Mouse (Mus musculus) liver, postnatal 0 days (tissue): ENCODE data around the gene Hnrnpdl. TPM values are rescaled to one million over a fixed set of nuclear protein-coding genes. Genes with fewer than 3 reads are reported as not detected.
A peak's percentile ranks its signal among the peaks of the same experiment; 100 is the strongest.

Experiments
- ATAC-seq: fragments of 200-750 bp; cut with Nextera tagmentation; 2 replicates; pipeline ENCODE4 v1.8.0; 2017; ENCODE audit warnings: mild to moderate bottlenecking, moderate library complexity
- DNase-seq: peaks from one replicate; pipeline ENCODE4 v3.0.0-alpha.2; 2016
- H3K27ac ChIP-seq: fragments of 300-500 bp; sonication (generic); 2 replicates; pipeline ENCODE4 v1.5.1; 2014; ENCODE audit warnings: antibody characterized with exemption, moderate library complexity, mild to moderate bottlenecking, low read depth
- H3K27me3 ChIP-seq: fragments of 300-500 bp; sonication (generic); 2 replicates; pipeline ENCODE4 v1.6.1; 2014; ENCODE audit warnings: low read length, control low read depth, mixed read lengths; ENCODE audit not compliant: insufficient read depth
- H3K36me3 ChIP-seq: fragments of 300-500 bp; sonication (generic); replicated peaks from 2 replicates; pipeline ENCODE4 v1.6.1; 2014; ENCODE audit warnings: mild to moderate bottlenecking, control low read depth, low read length, moderate library complexity, mixed read lengths; ENCODE audit not compliant: insufficient read depth
- H3K4me1 ChIP-seq: fragments of 300-500 bp; sonication (generic); 2 replicates; pipeline ENCODE4 v1.6.1; 2014; ENCODE audit warnings: antibody characterized with exemption, mild to moderate bottlenecking, control low read depth; ENCODE audit not compliant: insufficient read depth
- H3K4me2 ChIP-seq: fragments of 300-500 bp; sonication (generic); 2 replicates; pipeline ENCODE4 v1.6.1; 2014; ENCODE audit warnings: low read depth, mild to moderate bottlenecking, low read length, moderate library complexity, mixed read lengths
- H3K4me3 ChIP-seq: fragments of 300-500 bp; sonication (generic); 2 replicates; pipeline ENCODE4 v1.5.1; 2014; ENCODE audit warnings: low read depth, low read length
- H3K9ac ChIP-seq: fragments of 300-500 bp; sonication (generic); replicated peaks from 2 replicates; pipeline ENCODE4 v1.6.1; 2014; ENCODE audit warnings: mild to moderate bottlenecking, moderate library complexity
- H3K9me3 ChIP-seq: fragments of 300-500 bp; sonication (generic); 2 replicates; pipeline ENCODE4 v1.6.1; 2016; ENCODE audit warnings: mild to moderate bottlenecking, control low read depth, low read length, mixed read lengths
- CTCF ChIP-seq: sonication (generic); IDR thresholded peaks from 2 replicates; pipeline ENCODE4 v1.5.1; 2016; ENCODE audit warnings: antibody characterized with exemption, low read depth
- EP300 ChIP-seq: IDR thresholded peaks from 2 replicates; pipeline ENCODE4 v1.6.1; 2016; ENCODE audit warnings: antibody characterized with exemption, low read depth, mild to moderate bottlenecking
- WGBS: fragments of 180-500 bp; shearing (Covaris S2); extraction: QIAGEN DNeasy Blood & Tissue Kit; methylation state at CpG from one replicate; pipeline ENCODE4 v1.1.7; 2014; ENCODE audit not compliant: insufficient replicate concordance; 5-methylcytosine and 5-hydroxymethylcytosine counted together
- polyA plus RNA-seq: library from polyadenylated mRNA; unstranded; fragments of >200 nt; fragmentation: Nextera tagmentation; extraction: Ambion mirVana; gene quantifications from 2 replicates; pipeline ENCODE4 v1.2.1, GENCODE M21; 2015

Hnrnpdl gene
- polyA plus RNA-seq, 1 experiment from 2014 or later, result 33.3 TPM

DNA sequence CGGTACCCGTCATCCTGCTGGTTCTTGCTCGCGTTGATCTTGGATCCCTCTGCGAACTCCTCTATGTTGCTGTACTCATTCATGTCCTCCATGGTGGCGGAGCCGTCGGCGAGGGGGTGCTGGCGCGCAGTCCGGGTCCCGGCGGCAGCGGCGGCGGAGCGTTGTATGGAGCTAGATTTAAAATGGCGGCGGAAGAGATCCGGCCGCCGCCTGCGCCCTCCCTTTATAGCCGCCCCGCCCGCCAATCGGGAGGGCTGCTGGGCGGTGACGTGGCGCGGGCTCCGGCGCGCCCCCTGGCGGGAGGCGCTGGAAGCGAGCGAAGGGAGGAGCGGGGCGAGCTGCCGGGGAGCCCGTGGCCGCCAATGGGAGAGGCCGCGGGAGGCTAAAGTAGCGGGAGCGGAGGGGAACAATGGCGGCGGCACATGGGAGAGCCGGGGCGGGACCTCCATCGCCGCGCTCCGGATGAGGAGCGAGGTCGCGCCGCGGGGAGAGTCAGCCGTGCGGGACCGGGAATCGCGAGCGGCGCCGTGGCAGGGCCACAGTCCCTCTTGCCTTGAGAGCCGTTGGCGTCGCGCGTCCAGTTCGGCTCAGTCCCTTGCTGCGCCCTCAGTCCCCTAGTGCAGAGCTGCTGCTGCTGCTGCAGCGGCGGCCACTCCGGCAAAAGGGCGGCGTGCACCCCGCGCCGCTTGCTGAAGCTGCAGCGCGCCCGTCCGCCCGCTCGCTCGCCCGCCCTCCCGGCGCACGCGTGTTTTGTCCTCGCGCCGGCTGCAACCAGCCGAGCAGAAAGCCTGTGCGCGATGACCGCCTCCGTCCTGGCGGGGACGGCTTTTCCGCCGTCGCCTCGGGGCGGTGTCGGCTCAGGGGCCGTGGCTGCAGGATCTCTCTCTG is 506 bp downstream of the Hnrnpdl start:
- peaks cover 25% of the 10 kb centered on the region for H3K4me1 ChIP-seq
- peaks cover 25% of the 10 kb centered on the region for H3K36me3 ChIP-seq
- 1% methylated on average over 82 of the region's 113 CpGs for WGBS
- no peaks in the 10 kb centered on the region for H3K27me3 ChIP-seq
- ATAC-seq (peak; percentile 79), DNase-seq (peak; percentile 97)
- peak overlapping the region; percentile 100 for H3K4me2 ChIP-seq
- H3K9me3 ChIP-seq, result no peaks in the 10 kb centered on the region
- H3K4me3 ChIP-seq, result peak overlapping the region; percentile 93
- TF ChIP-seq CTCF (peak; percentile 96), EP300 (no peak)
- H3K27ac ChIP-seq, result peak overlapping the region; percentile 95
- H3K9ac ChIP-seq, result peak overlapping the region; percentile 91

DNA sequence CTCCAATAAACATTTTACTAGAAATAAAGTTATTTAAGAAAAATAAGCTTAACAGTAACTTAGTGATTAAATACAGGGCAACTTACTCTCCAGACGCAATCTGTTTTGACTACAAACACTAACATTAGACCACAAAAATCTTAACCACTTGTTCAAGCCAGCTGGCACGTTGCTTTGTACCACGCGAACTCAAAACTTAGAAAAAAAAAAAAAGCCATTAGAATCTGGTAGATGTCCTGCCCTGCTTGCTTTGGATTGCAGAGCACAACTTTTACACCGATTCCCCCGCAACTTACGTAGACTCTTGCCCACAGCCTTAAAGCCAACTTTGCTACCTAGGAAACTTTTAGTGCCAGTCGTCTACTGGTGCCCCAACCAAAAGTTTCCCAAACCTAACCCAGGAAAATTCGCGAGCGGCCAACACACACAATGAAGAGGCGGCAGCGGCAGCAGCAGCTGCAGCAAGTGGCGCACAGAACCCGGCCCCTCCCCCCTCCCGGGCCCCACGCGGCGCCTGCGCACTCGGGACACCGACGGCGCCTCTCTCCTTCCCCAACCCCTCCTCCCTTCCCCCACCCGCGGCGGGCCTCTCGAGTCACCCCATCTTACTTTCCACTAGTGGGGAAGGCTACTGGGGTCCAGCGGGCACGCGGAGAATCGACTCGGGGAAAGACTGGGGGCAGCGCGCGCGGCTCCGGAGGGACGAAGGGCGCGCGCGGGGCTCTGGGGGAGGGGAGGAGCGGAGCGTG is 1.3 kb downstream of the Hnrnpdl start:
- peak; percentile 47 for ATAC-seq
- Histone ChIP-seq H3K4me1 (peaks cover 19% of the 10 kb centered on the region), H3K9ac (peak overlapping the region; percentile 91), H3K27ac (peak overlapping the region; percentile 95), H3K9me3 (no peaks in the 10 kb centered on the region), H3K4me2 (peak overlapping the region; percentile 100), H3K36me3 (peaks cover 30% of the 10 kb centered on the region), H3K27me3 (no peaks in the 10 kb centered on the region), H3K4me3 (peak overlapping the region; percentile 93)
- TF ChIP-seq EP300 (no peak), CTCF (no peak)
- peak; percentile 94 for DNase-seq
- under 1% methylated on average over 37 of the region's 45 CpGs for WGBS

DNA sequence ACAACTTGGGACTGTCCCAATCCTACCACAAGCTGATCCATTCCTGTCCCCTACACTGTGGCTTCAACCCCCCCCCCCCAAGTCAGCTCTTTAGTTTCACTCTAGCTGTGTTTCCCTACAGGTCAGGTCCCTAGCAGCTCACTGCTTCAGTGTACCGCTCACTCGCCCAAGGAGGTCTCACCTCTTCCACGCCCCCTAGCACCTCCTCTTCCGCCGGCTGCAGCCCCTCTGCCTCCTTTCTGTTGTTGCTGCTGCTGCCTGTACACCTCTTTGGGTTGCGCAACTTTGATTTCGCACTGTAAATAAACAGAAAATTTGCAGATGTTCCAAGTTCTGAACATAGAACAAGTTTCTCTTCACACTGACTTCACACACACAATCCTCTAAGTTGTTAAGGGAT is 2.8 kb downstream of the Hnrnpdl start:
- Histone ChIP-seq H3K4me3 (peak overlapping the region; percentile 93), H3K9ac (0 out of 2 replicates have a peak overlapping the region, but pooled peaks have one; percentile 5)
- DNase-seq, result peak; percentile 34

DNA sequence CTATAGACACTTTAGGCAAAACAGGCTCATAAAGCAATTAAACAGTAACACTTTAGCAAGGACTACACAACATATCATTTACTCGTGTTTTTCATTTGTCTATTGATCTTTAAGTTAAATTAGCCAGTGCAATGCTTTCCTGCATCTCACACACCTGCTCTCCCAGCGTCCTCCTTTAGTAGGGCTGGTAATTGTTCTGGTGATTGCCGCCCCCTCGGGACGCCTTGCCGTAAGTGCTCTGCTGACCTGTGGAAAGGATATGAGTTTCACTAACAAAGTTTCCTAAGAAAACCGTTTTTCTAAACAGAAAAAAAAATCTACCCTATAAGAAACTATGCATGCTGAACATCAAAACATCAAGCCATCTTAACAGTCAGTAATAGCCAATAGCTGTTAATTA is 3.5 kb downstream of the Hnrnpdl start:
- Histone ChIP-seq H3K9ac (no peak overlapping the region), H3K9me3 (no peaks in the 10 kb centered on the region), H3K4me1 (peaks cover 23% of the 10 kb centered on the region), H3K4me2 (peak overlapping the region; percentile 100; the same call in 1 of the 2 replicates), H3K27ac (no peak overlapping the region), H3K36me3 (peaks cover 41% of the 10 kb centered on the region), H3K4me3 (no peak overlapping the region), H3K27me3 (no peaks in the 10 kb centered on the region)
- WGBS, result 67% methylated on average over 7 of the region's 7 CpGs
- no peak for ATAC-seq
- TF ChIP-seq CTCF, result 0 out of 2 replicates have a peak, but pooled peaks have one; percentile 6
- no peak for TF ChIP-seq EP300
- DNase-seq, result no peak

More for the DNA sequence above, 2.8 kb downstream of the Hnrnpdl start:
- WGBS, result 24% methylated on average over 7 of the region's 7 CpGs
- H3K36me3 ChIP-seq, result peaks cover 41% of the 10 kb centered on the region
- H3K27ac ChIP-seq, result peak overlapping the region; percentile 23; the same call in 1 of the 2 replicates
- no peaks in the 10 kb centered on the region for H3K27me3 ChIP-seq
- ATAC-seq, result no peak
- TF ChIP-seq EP300, result no peak
- no peak for TF ChIP-seq CTCF
- peaks cover 23% of the 10 kb centered on the region for H3K4me1 ChIP-seq
- no peaks in the 10 kb centered on the region for H3K9me3 ChIP-seq
- peak overlapping the region; percentile 100 for H3K4me2 ChIP-seq

DNA sequence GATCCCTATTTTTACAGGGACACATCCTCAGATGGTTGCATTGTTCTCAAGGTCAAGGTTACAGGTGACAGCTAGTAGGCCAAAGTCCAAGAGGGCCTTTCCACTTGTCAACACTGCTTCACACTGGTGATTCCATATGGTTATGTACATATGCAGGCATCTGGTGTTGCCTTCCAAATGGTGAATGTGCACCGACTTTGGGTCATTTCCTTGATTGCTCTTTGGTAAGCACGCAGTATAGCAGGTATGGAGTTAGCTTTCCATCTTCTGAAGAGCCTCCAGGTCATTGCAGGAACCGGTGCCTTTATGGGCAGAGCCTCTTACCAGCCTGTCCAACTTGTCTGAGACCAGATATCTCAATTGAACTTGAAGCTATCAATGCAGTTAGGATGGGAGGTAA is 6.8 kb downstream of the Hnrnpdl start:
- Histone ChIP-seq H3K4me3 (no peak overlapping the region), H3K4me2 (no peak overlapping the region), H3K9ac (no peak overlapping the region), H3K27ac (no peak overlapping the region), H3K4me1 (peaks cover 21% of the 10 kb centered on the region), H3K36me3 (peaks cover 41% of the 10 kb centered on the region), H3K9me3 (no peaks in the 10 kb centered on the region), H3K27me3 (no peaks in the 10 kb centered on the region)
- no peak for TF ChIP-seq CTCF
- no peak; the same call in 1 of the 2 replicates for TF ChIP-seq EP300
- DNase-seq (no peak), ATAC-seq (peak; percentile 43; the same call in 1 of the 2 replicates)
- WGBS, result 69% methylated on average over 3 of the region's 3 CpGs

DNA sequence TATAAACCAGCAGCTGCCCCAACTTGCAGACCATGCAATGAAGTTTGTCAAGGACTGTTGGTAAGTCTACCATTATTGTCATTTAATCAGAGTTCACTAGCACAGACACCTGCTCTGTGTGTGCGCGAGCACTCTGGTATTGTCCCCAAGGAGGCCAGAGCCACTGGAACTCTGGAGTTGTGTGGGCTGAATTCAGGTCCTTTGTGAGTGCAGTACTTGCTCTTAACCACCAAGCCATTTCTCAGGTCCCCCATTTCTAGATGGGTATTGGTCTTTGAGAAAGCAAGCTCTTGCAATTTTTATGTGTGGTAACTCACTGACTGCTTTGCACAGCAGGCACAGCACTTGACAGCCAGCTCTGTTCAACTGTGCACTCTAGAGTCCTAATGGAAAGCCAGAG is 7.4 kb downstream of the Hnrnpdl start:
- ATAC-seq, result peak; percentile 19; the same call in 1 of the 2 replicates
- WGBS, result 84% methylated on average over 2 of the region's 2 CpGs

More for the DNA sequence above, 7.4 kb downstream of the Hnrnpdl start:
- TF ChIP-seq EP300 (no peak), CTCF (no peak)
- DNase-seq, result no peak
- Histone ChIP-seq H3K4me3 (no peak overlapping the region), H3K9ac (no peak overlapping the region), H3K4me1 (peaks cover 15% of the 10 kb centered on the region), H3K9me3 (no peaks in the 10 kb centered on the region), H3K4me2 (no peak overlapping the region), H3K27me3 (no peaks in the 10 kb centered on the region), H3K36me3 (peaks cover 41% of the 10 kb centered on the region), H3K27ac (0 out of 2 replicates have a peak overlapping the region, but pooled peaks have one; percentile 7)
